Mouse (Mus musculus) kidney, adult 9 months (tissue): ENCODE measurements around the gene Olfr906.

ENCODE experiments used
- DNase-seq: peaks from one replicate; pipeline ENCODE4 v3.0.0; 2022

The Olfr906 gene

GRCm38 (mm10) chr9:38486785-38487184 lies at the start of gene Olfr906:
Gene Olfr906 (plus strand): TSS chr9:38487085.
- no peak for DNase-seq

GRCm38 (mm10) chr9:38447352-38447751 lies 39.5 kb upstream of the Olfr906 start, which contains the start of gene Olfr902:
Gene Olfr902 (plus strand): TSS chr9:38447652.
- DNase-seq = no peak

GRCm38 (mm10) chr9:38462844-38463243 lies 24.0 kb upstream of the Olfr906 start, which contains the start of gene Olfr904:
Gene Olfr904 (plus strand): TSS chr9:38463144.
- DNase-seq = no peak

- no peak for DNase-seq
These were observed 16.1 kb upstream of the Olfr906 start, which contains the start of gene Olfr905 for GRCm38 (mm10) chr9:38470807-38471206. Gene Olfr905 (plus strand): TSS chr9:38471107.

GRCm38 (mm10) chr9:38495501-38495900 lies 8.6 kb downstream of the Olfr906 start, which contains the start of gene Olfr907:
Gene Olfr907 (plus strand): TSS chr9:38495801.
- no peak for DNase-seq

- DNase-seq = no peak
These were observed 25.5 kb downstream of the Olfr906 start for GRCm38 (mm10) chr9:38512353-38512752.

- DNase-seq = no peak
These were observed 34.4 kb downstream of the Olfr906 start, which contains the start of gene Olfr911-ps1 for GRCm38 (mm10) chr9:38521280-38521679. Gene Olfr911-ps1 (plus strand): TSS chr9:38521580.

- DNase-seq = no peak
These were observed 50.7 kb downstream of the Olfr906 start, which contains the start of gene Olfr910 for GRCm38 (mm10) chr9:38537549-38537948. Gene Olfr910 (plus strand): TSS chr9:38537849.
